Mouse (Mus musculus) spleen, postnatal 0 days (tissue): Measurements from ENCODE around the gene Atp7b. TPM values are rescaled to one million over a fixed set of nuclear protein-coding genes. Genes with fewer than 3 reads are reported as not detected.

Experiments
- polyA plus RNA-seq: library from polyadenylated mRNA; unstranded; fragments of >200 nt; fragmentation: Nextera tagmentation; extraction: Ambion mirVana; gene quantifications from 2 replicates; pipeline ENCODE4 v1.2.1, GENCODE M21; 2015

Atp7b gene
- polyA plus RNA-seq = 10.5 TPM in 2 replicates

DNA sequence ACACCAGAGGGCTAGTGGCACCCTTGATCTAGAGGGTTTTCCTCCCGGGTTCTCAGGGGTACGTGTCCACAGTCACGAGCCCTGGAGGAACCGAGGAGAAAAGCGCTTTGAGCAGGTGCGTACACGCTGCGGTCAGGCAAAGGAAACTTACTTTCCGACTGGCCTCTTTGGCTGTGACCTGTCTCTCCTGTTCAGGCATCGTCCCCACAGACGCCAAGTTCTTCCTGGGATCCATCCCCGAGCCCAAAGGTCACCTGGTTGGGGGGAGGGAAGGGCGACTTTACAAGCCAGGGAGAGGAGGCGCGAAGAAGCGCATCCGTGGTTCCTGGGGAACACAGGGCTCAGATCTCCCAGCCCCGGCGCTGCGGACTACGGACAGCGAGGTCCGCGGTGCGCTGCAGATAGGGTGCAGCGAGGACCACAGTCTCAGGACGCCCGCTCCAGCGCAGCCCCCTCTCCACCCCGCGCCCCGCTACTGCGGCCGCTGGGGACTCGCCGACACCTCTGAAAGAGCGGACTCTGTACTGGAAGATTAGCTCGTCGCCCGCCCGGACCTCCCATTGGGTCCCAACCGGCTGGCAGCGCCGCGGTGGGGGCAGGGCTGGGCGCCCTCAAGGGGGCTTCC lies at the start of gene Atp7b:
Atp7b (minus strand) TSS at position 485 of the 625 bp plus-strand sequence.

DNA sequence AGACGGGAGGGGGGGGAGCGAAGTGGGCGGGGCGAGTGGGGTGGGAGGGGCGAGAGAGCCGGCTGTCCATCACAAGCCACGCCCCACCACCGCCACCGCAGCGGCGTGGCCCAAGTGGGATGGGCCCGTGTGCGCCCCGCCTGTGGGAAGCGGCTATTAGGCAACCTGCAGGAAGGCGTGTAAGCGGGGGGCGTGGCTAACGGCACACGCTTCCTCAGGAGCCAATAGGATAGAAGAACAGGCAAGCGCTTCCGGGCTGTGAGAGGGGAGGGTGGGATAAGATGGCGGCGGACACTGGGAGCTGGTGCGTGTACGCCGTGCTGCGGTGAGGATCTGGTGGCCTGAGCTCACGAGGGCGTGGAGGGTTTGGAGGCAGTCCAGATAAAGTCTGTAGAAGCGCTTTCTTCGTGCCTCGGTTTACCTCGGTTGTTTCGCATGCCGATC lies 363 bp upstream of the Atp7b start, which contains the start of gene Alg11:
Alg11 (plus strand) TSS at position 276 of the 444 bp plus-strand sequence.

GRCm38 (mm10) chr8:21969475-21969874 lies 90.6 kb downstream of the Atp7b start, which contains the start of gene Ccdc70:
Ccdc70 (plus strand) TSS chr8:21969775.

DNA sequence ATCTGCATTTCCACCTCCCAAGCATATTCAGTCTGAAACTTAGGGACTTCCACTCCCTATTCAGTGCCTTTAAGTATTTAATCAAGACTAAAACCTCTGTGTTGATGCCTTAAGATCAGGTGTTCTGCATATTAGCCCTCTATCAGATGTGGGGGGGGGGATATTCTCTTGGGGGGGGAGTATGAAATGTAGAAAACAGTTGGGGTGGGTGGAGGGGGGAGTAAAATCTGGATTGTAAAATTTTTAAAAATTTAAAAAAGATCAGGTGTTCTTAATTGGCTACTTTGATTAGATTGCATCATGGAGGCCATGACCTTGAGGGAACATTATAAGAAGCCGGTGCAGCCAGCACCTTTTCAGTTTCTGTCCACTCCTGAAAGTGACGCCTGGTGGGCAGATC lies 101.7 kb downstream of the Atp7b start, which contains the start of gene Fam90a1a:
Fam90a1a (plus strand) TSS at position 301 of the 400 bp plus-strand sequence.

GRCm38 (mm10) chr8:21946462-21946861 lies 113.6 kb downstream of the Atp7b start, which contains the start of gene Defb13:
Defb13 (plus strand) TSS chr8:21946762.

Other genes starting within 250 kb of the Atp7b start
- gene Defb50, start 236.8 kb downstream of the Atp7b start, polyA plus RNA-seq = not detected in 2 replicates
- gene Defb2, start 220.4 kb downstream of the Atp7b start, polyA plus RNA-seq = not detected in 2 replicates
- gene Defb10, start 201.4 kb downstream of the Atp7b start, polyA plus RNA-seq = not detected in 2 replicates
- gene Defb9, start 174.9 kb downstream of the Atp7b start, polyA plus RNA-seq = not detected in 2 replicates
- not detected in 2 replicates for gene Defb11, start 153.9 kb downstream of the Atp7b start, polyA plus RNA-seq
- gene Defb15, start 127.6 kb downstream of the Atp7b start, polyA plus RNA-seq = not detected in 2 replicates
- gene Defb35, start 122.0 kb downstream of the Atp7b start, polyA plus RNA-seq = not detected in 2 replicates
- not detected in 2 replicates for gene Defb13, start 113.5 kb downstream of the Atp7b start, polyA plus RNA-seq
- gene Fam90a1a, start 101.6 kb downstream of the Atp7b start, polyA plus RNA-seq = not detected in 2 replicates
- gene Ccdc70, start 90.5 kb downstream of the Atp7b start, polyA plus RNA-seq = not detected in 2 replicates
- 7.8 and 8.0 TPM in 2 replicates for gene Alg11, start 416 bp upstream of the Atp7b start, polyA plus RNA-seq
- 0.13 and 0.25 TPM in 2 replicates for gene Nek5, start 64.7 kb upstream of the Atp7b start, polyA plus RNA-seq
- 2.3 and 2.8 TPM in 2 replicates for gene Nek3, start 106.1 kb upstream of the Atp7b start, polyA plus RNA-seq
- gene Ckap2, start 125.5 kb upstream of the Atp7b start, polyA plus RNA-seq = 32.9 and 33.9 TPM in 2 replicates
- 16.0 and 17.5 TPM in 2 replicates for gene Vps36, start 132.5 kb upstream of the Atp7b start, polyA plus RNA-seq
- 3.8 and 4.6 TPM in 2 replicates for gene Thsd1, start 167.0 kb upstream of the Atp7b start, polyA plus RNA-seq
- not detected in 2 replicates for gene Tpte, start 223.1 kb upstream of the Atp7b start, polyA plus RNA-seq